ENCODE assay signal across 8 mouse cellular contexts in the genomic region with DNA sequence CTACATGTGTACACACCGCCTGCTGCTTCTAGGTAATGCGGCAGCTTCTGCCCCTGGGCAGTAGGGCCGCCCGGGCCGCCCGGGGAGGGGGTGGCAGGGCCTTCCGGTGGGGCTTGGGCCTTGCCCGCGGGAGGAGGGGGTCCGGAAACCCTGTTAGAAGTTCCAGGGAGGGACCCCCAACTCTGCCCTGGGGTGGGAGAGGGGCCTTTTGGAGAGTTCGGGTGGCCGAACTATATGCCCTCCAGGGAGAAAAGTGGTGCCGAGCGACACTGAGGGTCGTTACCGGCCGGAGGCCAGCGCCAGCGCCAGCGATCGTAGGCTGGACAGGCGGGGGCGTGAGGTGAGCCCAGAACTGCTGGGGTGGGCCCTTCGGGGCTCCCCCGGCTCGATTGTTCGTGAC. TPM values are rescaled to one million over a fixed set of nuclear protein-coding genes. Genes with fewer than 3 reads are reported as not detected.
DNase-seq lines count a peak whose midpoint lies in the region; ATAC-seq lines count a peak whose summit lies in the region.

No protein-coding gene starts in this region.

- H3K9me3 ChIP-seq in kidney, embryonic 15.5 days (replicated peaks) = peaks cover 52% of the 10 kb centered on the region
- H3K9me3 ChIP-seq in embryonic facial prominence, embryonic 15.5 days (replicated peaks) = peaks cover 44% of the 10 kb centered on the region
- peaks cover 17% of the 10 kb centered on the region for H3K9me3 ChIP-seq in intestine, embryonic 15.5 days

- peaks cover 49% of the 10 kb centered on the region for H3K27me3 ChIP-seq in kidney, embryonic 15.5 days
- H3K27me3 ChIP-seq in embryonic facial prominence, embryonic 15.5 days = peaks cover 35% of the 10 kb centered on the region
- H3K27me3 ChIP-seq in intestine, embryonic 15.5 days (replicated peaks) = peaks cover 33% of the 10 kb centered on the region

- H3K27ac ChIP-seq in kidney, embryonic 15.5 days = no peak overlapping the region
- H3K27ac ChIP-seq in embryonic facial prominence, embryonic 15.5 days (replicated peaks) = no peak overlapping the region
- H3K27ac ChIP-seq in intestine, embryonic 15.5 days = no peak overlapping the region

- no peak overlapping the region for H3K9ac ChIP-seq in kidney, embryonic 15.5 days
- 0 out of 2 replicates have a peak overlapping the region, but pooled peaks have one; percentile 0 for H3K9ac ChIP-seq in embryonic facial prominence, embryonic 15.5 days
- peak overlapping the region; percentile 20 for H3K9ac ChIP-seq in intestine, embryonic 15.5 days

- H3K4me1 ChIP-seq in kidney, embryonic 15.5 days = peaks cover 42% of the 10 kb centered on the region
- peaks cover 34% of the 10 kb centered on the region for H3K4me1 ChIP-seq in embryonic facial prominence, embryonic 15.5 days
- peaks cover 19% of the 10 kb centered on the region for H3K4me1 ChIP-seq in intestine, embryonic 15.5 days (replicated peaks)

- H3K4me2 ChIP-seq in kidney, embryonic 15.5 days = peak overlapping the region; percentile 63
- H3K4me2 ChIP-seq in embryonic facial prominence, embryonic 15.5 days (replicated peaks) = peak overlapping the region; percentile 49
- peak overlapping the region; percentile 56 for H3K4me2 ChIP-seq in intestine, embryonic 15.5 days (replicated peaks)

- WGBS in kidney, embryonic 15.5 days = 51% methylated on average over 27 of the region's 27 CpGs
- WGBS in embryonic facial prominence, embryonic 15.5 days = 64% methylated on average over 27 of the region's 27 CpGs
- 62% methylated on average over 27 of the region's 27 CpGs for WGBS in intestine, embryonic 15.5 days

- H3K36me3 ChIP-seq in kidney, embryonic 15.5 days = peaks cover 19% of the 10 kb centered on the region
- peaks cover 7% of the 10 kb centered on the region for H3K36me3 ChIP-seq in embryonic facial prominence, embryonic 15.5 days
- H3K36me3 ChIP-seq in intestine, embryonic 15.5 days = peaks cover 15% of the 10 kb centered on the region

- ATAC-seq in kidney, embryonic 15.5 days (replicated peaks; ENCODE audit: low FRiP score) = no peak
- ATAC-seq in embryonic facial prominence, embryonic 15.5 days (ENCODE audit: insufficient number of reproducible peaks, low FRiP score, low TSS enrichment, low read depth) = no peak
- ATAC-seq in intestine, embryonic 15.5 days = no peak

- peak overlapping the region; percentile 40 for H3K4me3 ChIP-seq in kidney, embryonic 15.5 days (replicated peaks)
- H3K4me3 ChIP-seq in embryonic facial prominence, embryonic 15.5 days (replicated peaks) = peak overlapping the region; percentile 37
- H3K4me3 ChIP-seq in intestine, embryonic 15.5 days (replicated peaks) = peak overlapping the region; percentile 38

- no peak for DNase-seq in kidney, adult 11 months
- peak; percentile 35 for DNase-seq in neural tube, embryonic 10.5 days (ENCODE audit: extremely low spot score, low spot score)
- DNase-seq in left cerebral cortex, adult 9 months (ENCODE audit: low spot score in 2 of 2) = no peak
- no peak for DNase-seq in left cerebral cortex, adult 18-20 months (ENCODE audit: low spot score in 2 of 2)
- no peak for DNase-seq in kidney, adult 8-10 months

RNA-seq across cellular contexts. Expression of gene Gnas, which starts 16.1 kb away (rescaled TPM):
- polyA plus RNA-seq in kidney, embryonic 15.5 days (2015; fragmentation: Nextera tagmentation; extraction: Ambion mirVana) = 1,546 and 1,642 TPM in 2 replicates
- 2,102 and 2,156 TPM in 2 replicates for polyA plus RNA-seq in embryonic facial prominence, embryonic 15.5 days (2015; fragmentation: Nextera tagmentation; extraction: Ambion mirVana)
- 1,496 and 1,641 TPM in 2 replicates for polyA plus RNA-seq in intestine, embryonic 15.5 days (2015; fragmentation: Nextera tagmentation; extraction: Ambion mirVana)
- 1,000 to 10,000 TPM; 1,817 to 1,846 TPM for total RNA-seq in left cerebral cortex, adult 18-20 months (2021)

RNA-seq across cellular contexts. Expression of gene Gm20721, which starts 46.3 kb away (rescaled TPM):
- polyA plus RNA-seq in kidney, embryonic 15.5 days (2015; fragmentation: Nextera tagmentation; extraction: Ambion mirVana) = 13.1 and 15.7 TPM in 2 replicates
- 26.0 and 38.6 TPM in 2 replicates for polyA plus RNA-seq in embryonic facial prominence, embryonic 15.5 days (2015; fragmentation: Nextera tagmentation; extraction: Ambion mirVana)
- 29.6 and 40.8 TPM in 2 replicates for polyA plus RNA-seq in intestine, embryonic 15.5 days (2015; fragmentation: Nextera tagmentation; extraction: Ambion mirVana)
- total RNA-seq in left cerebral cortex, adult 18-20 months (2021) = 1 to 10 TPM; 2.4 to 2.7 TPM
